Mouse (Mus musculus) right cerebral cortex, postnatal 36 days (tissue): ENCODE results near the gene H2-Eb2.

Source experiments
- DNase-seq, 2 experiments: peaks; one replicate each; pipeline ENCODE4 v3.0.0; 2022; ENCODE audit warnings: low spot score in 2 of 2, mixed read lengths in 1 of 2

The H2-Eb2 gene

DNA sequence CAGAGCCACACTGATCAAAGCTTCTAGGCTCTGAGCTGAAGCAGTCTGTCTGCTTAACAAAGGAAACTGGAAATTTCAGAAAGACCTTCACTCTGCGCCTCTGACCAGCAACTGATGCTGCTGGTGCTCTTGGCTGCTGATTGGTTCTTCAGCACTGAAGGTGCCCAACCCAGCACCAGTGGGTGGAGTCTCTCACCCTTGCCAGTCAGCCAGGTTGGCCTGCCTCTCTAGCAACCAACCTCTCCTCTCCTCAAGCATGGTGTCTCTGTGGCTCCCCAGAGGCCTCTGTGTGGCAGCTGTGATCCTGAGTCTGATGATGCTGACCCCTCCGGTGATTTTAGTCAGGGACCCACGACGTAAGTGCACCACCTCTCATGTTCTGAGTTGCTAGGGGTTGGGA, at the start of gene H2-Eb2:
Gene H2-Eb2, plus strand, starts transcription at position 230 of the 400 bp plus-strand sequence.
- no peak for DNase-seq

DNA sequence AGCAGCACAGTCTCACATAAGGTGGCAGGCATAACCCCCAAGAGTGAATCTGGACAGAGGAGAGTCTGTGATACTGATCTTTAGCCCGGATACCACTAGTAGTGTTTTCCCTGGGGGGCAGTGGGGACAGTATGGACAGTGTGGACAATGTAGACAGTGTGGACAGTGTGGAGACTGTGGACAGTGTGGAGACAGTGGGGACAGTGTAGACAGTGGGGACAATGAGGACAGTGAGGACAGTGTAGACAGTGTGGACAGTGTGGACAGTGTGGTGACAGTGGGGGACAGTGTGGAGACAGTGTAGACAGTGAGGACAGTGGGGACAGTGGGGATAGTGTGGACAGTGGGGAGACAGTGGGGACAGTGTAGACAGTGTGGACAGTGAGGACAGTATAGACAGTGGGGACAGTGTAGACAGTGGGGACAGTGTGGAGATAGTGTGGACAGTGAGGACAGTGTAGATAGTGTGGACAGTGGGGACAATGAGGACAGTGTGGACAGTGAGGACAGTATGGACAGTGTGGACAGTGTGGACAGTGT, 44.9 kb upstream of the H2-Eb2 start:
- DNase-seq = no peak

DNA sequence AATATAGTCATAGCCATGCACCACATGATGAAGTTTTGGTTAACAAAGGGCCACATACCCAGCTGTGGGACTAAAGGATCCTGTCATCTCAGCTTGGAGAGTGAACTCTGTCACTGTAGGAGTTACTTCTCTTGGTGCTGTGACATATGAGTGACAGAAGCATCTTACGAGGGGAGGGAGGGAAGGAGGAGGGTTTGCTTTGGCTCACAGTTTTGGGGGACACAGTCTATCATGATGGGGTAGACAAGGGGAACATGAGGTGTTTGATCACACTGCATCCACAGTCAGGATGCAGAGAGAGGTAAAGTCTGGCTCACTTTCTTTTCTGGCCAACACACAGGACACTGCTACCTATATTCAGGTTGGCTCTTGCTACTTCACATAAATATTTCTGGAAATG, 43.6 kb upstream of the H2-Eb2 start:
- DNase-seq = no peak

DNA sequence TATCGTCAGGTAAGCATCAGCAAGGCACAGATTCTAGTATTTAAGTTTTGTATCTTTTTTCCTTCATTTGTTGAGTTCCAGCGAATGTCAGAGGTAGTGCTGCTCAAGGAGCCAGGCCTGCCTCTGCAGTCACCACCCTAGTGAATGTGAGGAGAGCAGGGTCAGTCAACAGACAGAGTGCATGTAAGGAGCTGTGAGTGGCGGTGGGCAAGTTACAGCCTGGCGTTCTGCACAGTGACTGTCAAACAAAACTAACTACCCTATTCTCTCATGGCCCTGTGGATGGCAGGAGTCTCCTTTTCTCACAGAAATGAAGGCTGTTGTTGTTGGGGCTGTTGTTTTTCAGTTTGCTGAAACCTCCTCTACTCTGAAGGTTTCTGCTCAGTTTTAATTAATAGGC, 40.1 kb upstream of the H2-Eb2 start:
- DNase-seq = no peak

DNA sequence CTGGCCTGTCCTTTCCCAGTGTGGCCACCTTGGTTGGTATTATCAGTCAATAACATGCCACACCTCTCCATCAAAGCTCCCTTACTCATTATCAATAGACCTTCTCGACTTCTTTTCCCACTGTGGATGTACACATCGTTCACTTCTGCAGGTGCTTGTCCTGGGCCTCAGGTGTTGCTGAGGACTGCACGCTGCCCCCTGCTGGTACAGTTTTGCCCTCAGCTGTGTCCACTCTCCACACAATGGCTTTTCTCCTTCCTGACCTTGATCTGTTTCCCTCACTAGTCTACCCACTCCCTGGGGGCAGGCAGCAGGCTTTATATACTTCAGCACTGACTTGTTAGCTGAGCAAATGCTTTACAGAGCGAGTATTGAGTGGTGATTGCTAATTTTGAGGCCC, 39.6 kb upstream of the H2-Eb2 start:
- no peak for DNase-seq

DNA sequence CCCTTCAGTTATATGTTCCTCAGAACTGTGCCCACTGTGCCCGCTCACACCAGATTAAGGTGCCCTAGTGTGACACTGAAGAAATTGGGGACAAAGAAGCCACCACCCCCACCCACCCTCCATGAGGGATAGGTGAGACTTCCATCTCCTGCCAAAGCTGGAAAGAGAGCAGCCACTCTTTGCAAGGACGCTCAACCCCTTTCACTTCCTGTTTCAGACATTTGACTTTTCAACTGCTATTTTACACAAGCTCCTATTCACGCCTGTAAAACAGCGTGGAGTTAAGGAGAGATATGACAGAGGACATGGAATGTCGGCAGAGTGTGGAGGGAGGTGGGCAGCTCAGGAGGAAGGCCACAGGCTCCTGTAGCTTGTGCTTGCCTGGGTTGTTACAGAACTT, 39.0 kb upstream of the H2-Eb2 start:
- no peak for DNase-seq

DNA sequence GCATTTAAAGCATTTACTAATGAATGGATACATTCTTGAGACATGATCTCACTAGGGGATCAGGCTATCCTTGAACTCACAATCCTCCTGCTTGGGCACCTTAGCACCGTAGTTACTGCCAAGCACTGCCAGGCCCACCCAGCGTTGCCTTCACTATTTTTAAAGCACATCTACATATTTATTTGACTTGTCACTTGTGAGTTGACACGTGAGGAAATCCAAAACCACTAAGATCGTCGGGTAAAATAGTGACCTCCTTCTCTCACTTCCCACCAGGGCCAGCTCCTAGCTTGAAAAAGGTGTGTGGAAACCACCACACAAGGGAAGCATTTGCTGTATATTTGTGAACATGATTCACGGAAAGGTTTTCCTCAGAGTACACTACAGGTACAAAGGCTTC, 38.5 kb upstream of the H2-Eb2 start:
- no peak for DNase-seq

DNA sequence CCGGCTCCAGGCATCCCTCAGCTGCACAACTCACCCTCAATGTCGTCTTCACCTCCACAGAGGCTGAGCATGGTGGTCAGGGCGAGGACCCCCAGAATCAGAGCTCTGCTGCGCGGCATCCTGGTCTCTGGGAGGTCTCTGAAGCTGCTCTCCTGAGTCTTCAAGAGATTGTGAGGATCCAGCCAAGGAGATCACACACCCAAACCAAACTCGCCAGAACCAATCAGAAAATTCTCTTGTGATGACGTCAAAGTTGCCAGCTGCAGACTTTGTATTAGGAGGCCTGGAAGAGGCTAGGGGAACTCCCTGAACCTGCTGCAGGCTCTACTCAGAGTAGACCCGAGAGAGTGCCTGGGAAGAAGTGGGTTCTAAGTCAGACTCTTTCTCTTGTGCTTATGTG, 37.8 kb upstream of the H2-Eb2 start, which contains the start of gene H2-Aa:
Gene H2-Aa, minus strand, starts transcription at position 176 of the 400 bp plus-strand sequence.
- DNase-seq = peak; percentile 55 to 64

DNA sequence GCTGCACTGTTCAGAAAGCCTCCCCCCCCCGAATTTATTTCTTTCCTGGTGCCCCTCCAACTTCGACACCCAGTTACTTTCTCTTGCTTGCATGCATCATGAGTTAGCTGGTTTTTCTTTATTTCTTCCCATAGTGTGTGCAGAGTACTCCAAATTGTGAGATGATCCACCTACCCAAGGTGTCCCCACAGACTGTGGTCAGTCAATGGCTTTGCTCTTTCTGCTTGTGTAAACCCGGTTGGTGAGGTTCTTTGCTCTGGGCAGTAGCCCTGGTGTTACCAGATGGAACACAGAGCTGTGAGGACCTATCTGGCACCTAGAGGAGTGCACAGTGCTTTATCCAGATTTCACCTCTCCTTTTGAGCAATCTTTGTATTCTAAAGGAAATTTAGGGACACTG, 37.3 kb upstream of the H2-Eb2 start:
- no peak for DNase-seq

DNA sequence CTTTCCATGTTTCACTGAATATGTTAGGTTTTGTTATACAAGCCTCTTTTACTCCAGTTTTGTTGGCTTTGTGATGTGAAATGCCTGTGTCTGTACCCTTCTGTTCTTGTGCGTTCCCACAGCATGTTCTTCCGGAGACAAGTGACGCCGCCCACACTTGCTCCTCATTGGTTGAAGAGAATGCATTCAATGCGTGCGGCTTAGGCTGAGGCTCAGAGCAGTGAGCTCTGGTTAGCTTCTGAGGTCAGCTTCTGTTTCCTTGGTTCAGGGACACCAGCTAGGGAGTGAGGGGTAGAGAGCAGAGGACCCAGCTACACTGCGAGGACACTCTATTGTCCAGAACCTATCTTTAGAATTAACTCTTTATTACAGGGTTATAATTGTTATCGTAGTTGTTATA, 33.9 kb upstream of the H2-Eb2 start:
- peak; percentile 59 to 66 for DNase-seq

DNA sequence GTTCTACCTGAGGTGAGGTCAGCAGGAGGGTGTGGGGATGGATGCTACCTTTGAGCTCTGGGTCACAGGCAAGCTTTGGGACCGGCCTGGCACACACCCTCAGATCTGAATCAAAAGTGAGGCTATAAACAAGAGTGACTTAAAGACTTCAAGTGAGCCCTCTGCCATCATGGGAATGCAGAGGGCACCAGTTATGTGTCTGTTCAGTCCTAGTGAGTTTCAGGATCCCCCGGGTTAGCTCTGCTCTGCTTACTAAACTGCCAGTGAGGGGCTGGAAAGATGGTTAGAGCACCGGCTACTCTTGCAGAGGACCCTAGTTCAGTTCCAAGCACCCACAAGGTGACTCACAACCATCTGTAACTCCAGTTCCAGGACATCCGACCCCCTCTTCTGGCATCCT, 32.9 kb upstream of the H2-Eb2 start:
- DNase-seq = no peak

DNA sequence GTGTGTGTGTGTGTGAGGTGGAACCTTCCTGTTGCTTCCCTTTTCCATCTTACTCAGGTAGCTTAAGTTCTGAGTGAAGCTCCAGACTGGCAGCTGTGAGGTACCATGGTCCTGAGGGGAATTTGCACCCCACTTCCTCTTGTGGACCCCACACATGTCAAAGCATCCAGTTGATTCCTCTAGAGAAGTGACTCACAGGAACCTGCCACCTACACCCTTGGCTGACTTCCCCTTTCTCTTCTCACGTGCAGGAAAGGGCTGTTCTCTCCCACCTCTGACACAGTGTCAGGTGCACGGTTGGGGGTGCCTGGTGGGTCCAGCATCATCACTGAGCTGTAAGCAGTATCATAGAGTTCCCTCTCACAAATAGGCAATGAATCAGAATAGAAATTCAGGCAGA, 31.9 kb upstream of the H2-Eb2 start:
- DNase-seq = no peak

DNA sequence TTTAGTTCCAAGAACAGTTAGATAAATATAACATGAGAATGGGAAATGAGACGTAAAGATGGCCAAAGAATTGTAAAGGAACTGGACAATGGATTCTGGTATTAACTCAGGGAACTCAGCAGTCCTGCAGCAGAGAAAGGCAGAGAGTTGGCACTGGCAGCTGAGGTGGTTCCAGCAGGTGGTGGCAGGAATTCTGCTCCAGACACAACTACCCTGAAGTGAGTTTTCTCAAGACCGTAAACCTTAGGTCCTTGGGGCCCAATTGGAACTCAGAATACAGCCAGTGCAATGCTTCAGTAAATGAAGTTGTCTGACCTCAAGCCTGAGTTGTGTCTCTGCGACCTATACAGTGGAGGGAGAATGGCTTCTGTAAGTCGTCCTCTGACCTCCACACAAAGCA, 31.2 kb upstream of the H2-Eb2 start:
- DNase-seq = no peak

DNA sequence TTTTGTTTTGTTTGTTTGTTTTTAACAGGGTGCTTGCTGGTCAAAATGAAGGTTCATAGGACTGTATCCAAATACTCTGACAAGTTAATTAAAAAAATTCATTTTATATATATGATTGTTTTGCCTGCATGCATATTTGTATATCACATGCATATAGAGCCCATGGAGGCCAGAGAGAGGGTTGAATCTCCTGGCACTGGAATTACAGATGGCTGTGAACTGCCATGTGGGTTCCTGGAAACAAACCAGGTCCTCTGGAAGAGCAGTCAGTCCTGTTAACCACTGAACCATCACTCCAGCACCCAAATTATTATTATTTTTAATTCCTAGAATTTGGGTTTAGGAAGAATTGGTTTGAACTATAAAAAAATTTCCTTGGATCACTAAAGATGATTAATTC, 30.2 kb upstream of the H2-Eb2 start:
- no peak for DNase-seq

DNA sequence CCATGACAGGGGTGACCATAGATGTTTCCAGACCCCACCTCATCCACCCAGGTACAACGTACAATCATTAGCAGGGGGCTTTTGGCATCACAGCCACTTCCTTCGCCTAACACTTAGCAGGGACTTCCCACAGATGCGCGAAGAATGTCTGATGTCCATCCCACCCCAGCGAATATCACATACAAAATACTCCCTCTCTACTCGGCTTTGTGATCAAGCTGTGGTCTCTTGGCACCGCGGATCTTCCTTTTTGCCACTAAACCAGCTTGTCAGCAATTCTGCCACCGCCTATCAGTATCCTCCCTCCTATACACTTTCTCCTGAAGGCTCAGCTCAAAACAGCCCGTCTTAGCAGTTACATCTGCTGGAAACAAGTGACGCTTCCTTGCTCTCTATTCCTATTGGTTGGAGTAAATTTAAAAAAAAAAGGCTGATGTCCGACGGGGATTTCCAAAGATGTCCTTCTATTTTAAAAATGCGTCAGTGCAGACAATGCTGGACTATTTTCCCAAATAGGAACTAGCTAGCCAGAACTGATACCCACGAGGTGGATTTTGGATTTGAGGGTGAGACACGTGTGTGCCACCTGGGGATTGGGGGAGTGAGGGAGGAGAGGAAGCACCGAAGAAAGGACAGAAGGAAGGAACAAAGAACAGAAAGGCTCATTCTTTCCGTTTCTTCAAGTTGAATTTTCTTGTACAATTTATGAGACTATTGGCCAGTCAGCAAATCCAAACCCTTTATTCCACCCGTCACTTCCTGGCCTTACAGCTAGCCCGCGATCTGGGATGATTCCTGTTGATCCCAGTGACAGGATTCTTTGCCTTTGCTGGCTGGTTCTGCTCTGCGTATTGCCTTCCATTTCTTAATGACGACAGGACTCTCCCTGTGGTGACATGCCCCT, 29.3 kb upstream of the H2-Eb2 start:
- DNase-seq = peak in 1 of 2 experiments; percentile 12

DNA sequence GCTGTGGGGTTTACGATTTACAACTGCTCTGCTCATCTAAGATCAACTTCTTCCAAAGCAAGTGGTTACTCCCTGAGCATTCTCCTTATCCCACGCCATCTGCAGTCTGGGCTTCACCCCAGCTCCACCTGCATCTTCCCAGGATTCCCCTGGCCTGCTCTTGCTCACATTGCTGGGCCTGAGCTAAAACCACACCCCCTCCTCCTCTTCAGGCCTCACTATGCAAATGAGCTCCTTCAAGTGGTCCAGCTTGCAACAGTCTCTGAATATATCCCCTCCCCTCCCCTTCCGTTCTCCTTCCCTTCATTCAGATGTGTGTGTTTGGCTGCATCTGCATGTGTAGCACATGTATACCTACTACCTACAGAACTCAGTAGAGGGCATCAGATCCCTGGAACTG, 26.1 kb upstream of the H2-Eb2 start:
- no peak for DNase-seq

DNA sequence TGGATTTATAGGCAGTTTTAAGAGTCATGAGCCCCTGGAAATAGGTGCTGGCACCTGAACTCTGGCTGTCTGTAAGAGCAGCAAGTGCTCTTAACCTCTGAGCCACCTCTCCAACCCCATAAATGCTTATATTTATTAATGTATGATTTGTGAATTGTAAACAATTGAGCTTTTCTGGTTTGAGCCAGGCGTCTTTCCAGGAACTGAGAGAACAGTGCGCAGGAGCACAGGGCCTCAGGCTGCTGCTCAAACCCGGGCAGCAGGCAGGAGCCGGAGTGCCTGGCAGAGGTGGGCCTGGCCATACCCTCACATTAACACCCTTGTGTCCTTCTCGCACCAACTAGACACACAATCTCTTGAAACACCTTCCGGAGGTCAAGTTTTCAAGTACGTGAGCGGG, 25.4 kb upstream of the H2-Eb2 start:
- DNase-seq = no peak

DNA sequence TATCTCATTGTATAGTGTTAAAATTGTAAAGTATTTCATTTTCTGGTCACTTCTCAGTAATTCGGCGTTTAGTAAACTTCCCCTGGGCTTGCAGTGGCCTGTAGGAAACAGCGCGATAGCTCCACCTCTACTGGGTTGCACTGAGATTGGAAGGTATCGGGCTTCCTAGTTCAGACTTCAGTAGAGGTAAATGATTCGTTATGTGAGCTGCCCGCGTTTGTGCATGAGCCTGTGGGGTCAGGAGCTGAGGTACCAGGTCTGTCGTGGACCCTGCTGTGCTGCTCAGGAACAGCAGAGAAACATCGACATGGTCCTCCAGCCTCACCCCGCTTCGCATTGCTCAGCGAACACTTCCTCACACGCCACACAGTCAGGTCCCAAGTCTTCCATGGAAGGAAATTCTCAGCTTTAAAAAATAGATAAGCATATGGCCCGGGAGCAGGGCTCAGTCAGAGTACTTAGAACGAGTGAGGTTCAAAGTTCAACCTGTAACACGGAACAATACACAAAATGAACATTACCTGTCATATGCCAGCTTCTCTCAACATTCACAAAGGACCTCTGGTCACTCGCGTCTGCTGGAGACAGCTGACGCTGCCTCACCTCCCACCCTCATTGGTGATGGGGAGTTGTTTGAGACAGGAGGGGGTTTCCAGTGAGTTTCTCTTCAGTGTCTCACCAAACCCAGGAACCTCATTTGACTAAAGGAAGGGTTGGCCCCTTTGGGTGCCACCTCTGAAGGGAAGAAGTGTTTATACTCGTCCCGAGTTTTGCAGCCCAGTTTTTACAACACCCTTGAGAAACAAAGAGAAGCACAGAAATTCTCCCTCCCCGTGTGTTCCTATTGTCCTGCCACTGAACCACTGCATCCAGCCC, 24.5 kb upstream of the H2-Eb2 start:
- DNase-seq = no peak

DNA sequence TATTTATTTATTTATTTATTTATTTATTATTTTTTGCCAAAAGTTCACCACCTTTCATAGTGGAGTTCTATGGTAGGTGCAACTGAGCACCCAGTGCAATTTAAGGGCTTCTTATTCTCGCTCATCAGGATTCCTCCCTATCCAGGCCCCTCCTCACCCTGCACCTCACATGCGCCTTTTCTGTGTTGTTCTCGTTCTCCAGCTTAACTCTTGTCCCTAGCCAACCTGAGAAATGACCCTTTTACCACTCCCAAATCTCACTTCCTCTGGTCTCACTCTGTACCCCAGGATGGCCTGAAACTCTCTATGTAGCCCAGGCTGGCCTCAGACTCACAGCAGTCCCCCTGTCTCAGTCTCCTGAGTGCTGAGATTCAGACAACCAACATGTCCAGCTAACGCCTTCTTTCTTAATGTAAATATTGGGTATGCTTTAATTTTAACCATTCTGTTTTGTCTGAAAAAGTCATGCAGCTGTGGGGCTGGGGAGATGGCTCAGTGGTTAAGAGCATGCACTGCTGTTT, 23.7 kb upstream of the H2-Eb2 start:
- no peak for DNase-seq

DNA sequence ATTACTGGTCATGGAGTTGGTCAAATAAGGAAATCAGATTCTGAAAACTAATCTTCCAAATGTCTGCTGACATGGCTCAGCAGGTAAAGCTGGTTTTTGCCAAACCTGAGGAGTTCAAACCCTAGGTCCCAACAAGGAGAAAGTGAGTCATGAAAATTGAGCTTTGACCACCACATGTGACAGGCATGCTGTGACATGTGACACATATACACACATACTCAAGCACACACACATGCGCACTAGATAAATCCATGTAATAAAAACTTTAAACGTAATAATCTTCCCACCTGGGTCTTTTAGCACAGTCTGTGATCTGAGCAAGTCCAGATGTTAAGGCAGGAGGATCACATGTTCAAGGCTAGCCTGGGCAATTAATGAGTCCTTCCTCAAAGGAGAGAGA, 21.7 kb upstream of the H2-Eb2 start:
- DNase-seq = no peak

DNA sequence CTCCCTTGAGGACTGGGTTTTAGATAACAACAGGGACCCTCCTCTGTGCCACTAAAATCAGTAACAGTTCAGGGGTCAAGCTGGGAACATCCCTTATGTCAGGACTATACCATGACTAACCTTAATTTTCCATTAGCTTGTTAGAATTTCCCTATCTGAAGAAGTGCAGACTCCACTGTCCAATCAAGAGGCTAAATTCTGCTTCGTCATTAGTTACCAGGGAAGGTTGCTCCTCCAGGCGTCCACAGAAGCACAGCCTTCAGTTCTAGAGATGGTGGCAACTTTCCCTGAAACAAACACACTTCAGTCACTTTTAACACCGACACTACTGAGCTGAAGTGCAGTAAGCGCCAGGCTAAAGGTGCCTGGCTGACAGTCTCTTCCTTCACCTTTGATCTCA, 20.7 kb upstream of the H2-Eb2 start:
- peak; percentile 43 to 67 for DNase-seq

DNA sequence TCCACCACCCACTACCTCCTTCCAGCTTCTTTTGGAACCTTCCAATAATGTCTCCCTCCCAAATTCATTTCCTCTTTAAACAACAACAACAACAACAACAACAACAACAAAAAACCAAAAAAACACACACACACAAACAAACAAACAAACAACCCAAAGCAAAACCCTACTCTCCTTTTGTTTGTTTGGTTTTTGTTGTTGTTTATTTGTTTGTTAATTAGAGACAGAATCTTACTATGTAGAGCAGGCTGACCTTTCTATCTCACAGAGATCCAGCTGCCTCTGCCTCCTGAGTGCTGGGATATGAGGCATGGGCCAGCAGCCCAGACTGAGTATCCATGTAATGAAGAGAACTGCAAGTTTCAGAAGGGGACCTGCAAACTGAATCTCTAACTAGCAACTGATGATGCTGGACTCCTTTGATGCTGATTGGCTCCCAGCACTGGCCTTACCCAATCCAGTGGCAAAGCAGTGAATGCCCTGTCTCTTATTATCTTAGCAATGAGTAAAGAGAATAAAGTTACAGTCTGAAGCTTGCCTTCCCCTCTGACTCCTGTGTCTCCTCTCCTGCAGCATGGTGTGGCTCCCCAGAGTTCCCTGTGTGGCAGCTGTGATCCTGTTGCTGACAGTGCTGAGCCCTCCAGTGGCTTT, 20.0 kb upstream of the H2-Eb2 start, which contains the start of gene H2-Eb1:
Gene H2-Eb1, plus strand, starts transcription at position 488 of the 651 bp plus-strand sequence.
- peak; percentile 81 to 85 for DNase-seq
